Mouse (Mus musculus) CD4-positive helper T cell, adult 2 months (primary cell): ENCODE measurements around the gene Dnajb7.

ENCODE experiments used
- DNase-seq: peaks from one replicate; pipeline ENCODE4 v3.0.0-alpha.2; 2012; ENCODE audit warnings: low read depth, missing footprints, low spot score

Gene Dnajb7

GRCm38 (mm10) chr15:81408199-81408598 lies at the start of gene Dnajb7:
TSS of gene Dnajb7 (minus strand) at chr15:81408299.
- DNase-seq = no peak

GRCm38 (mm10) chr15:81448463-81448862 lies 40.4 kb upstream of the Dnajb7 start:
- peak; percentile 70 for DNase-seq

GRCm38 (mm10) chr15:81439236-81439635 lies 31.1 kb upstream of the Dnajb7 start:
- no peak for DNase-seq

- DNase-seq = no peak
These were observed 30.2 kb upstream of the Dnajb7 start for GRCm38 (mm10) chr15:81438345-81438744.

GRCm38 (mm10) chr15:81431195-81431594 lies 23.1 kb upstream of the Dnajb7 start:
- no peak for DNase-seq

- no peak for DNase-seq
These were observed 19.8 kb upstream of the Dnajb7 start for GRCm38 (mm10) chr15:81427947-81428346.

- DNase-seq = no peak
These were observed 17.2 kb upstream of the Dnajb7 start for GRCm38 (mm10) chr15:81425311-81425710.

GRCm38 (mm10) chr15:81422156-81422681 lies 14.1 kb upstream of the Dnajb7 start:
- DNase-seq = no peak

GRCm38 (mm10) chr15:81421454-81421853 lies 13.4 kb upstream of the Dnajb7 start:
- DNase-seq = no peak

GRCm38 (mm10) chr15:81418065-81418464 lies 10.0 kb upstream of the Dnajb7 start:
- DNase-seq = no peak

- DNase-seq = peak; percentile 68
These were observed 8.7 kb upstream of the Dnajb7 start for GRCm38 (mm10) chr15:81416763-81417310.

- DNase-seq = no peak
These were observed 3.1 kb downstream of the Dnajb7 start for GRCm38 (mm10) chr15:81405008-81405407.

- DNase-seq = peak; percentile 98
These were observed 8.3 kb downstream of the Dnajb7 start, which contains the start of the genes St13 and Xpnpep3 for GRCm38 (mm10) chr15:81399638-81400315. TSS of gene St13 (minus strand) at chr15:81400077. TSS of gene Xpnpep3 (plus strand) at chr15:81400138.

- no peak for DNase-seq
These were observed 8.8 kb downstream of the Dnajb7 start for GRCm38 (mm10) chr15:81399297-81399637.

GRCm38 (mm10) chr15:81398189-81398588 lies 9.9 kb downstream of the Dnajb7 start:
- no peak for DNase-seq

GRCm38 (mm10) chr15:81394211-81394915 lies 13.7 kb downstream of the Dnajb7 start:
- no peak for DNase-seq

GRCm38 (mm10) chr15:81392997-81393396 lies 15.1 kb downstream of the Dnajb7 start:
- DNase-seq = peak; percentile 24

- no peak for DNase-seq
These were observed 21.8 kb downstream of the Dnajb7 start for GRCm38 (mm10) chr15:81386327-81386726.

- DNase-seq = no peak
These were observed 29.3 kb downstream of the Dnajb7 start for GRCm38 (mm10) chr15:81378845-81379244.

GRCm38 (mm10) chr15:81374621-81375020 lies 33.5 kb downstream of the Dnajb7 start:
- no peak for DNase-seq

GRCm38 (mm10) chr15:81370356-81370755 lies 37.7 kb downstream of the Dnajb7 start:
- no peak for DNase-seq

- no peak for DNase-seq
These were observed 39.5 kb downstream of the Dnajb7 start for GRCm38 (mm10) chr15:81368601-81369000.

- no peak for DNase-seq
These were observed 41.9 kb downstream of the Dnajb7 start for GRCm38 (mm10) chr15:81366241-81366640.
